Mouse (Mus musculus) urinary bladder, postnatal 4 days (tissue): ENCODE measurements at regions not wholly inside any gene's neighbourhood (a gene's known extent, or its start where the extent isn't known, plus 50 kb on each side); places are given as distances from the start of the nearest gene placed in this dataset.
A peak's percentile ranks its signal among the peaks of the same experiment; 100 is the strongest.

Source experiments
- DNase-seq, 2 experiments: peaks; one replicate each; pipeline ENCODE4 v3.0.0; 2021 to 2022; ENCODE audit warnings: low spot score in 2 of 2

DNA sequence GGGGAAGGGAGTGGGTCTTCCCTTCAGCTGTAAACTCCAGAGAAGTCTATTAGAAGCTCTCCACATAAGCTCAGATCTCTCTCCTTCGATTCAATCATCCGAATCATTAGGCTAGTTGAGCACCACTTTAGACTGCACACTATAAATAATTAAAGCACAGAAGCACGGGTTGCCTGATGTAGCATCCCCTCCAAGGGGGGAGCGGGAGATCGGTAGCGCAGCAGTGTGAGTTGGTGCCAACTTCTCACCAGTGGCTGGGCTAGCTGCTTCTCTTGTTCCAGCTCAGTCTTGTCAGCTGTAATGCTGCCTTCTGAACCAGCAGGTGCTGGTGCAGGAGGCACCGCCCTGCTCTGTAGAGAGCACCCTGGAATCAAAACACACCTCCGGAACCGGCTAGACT is 78.6 kb downstream of the A830031A19Rik start:
- DNase-seq: no peak

GRCm38 (mm10) chr11:23994160-23994559 is 80.7 kb downstream of the A830031A19Rik start:
- DNase-seq: no peak

- no peak for DNase-seq
These were observed 87.1 kb downstream of the A830031A19Rik start for GRCm38 (mm10) chr11:23987532-23988450.

- no peak for DNase-seq
These were observed 89.6 kb downstream of the A830031A19Rik start for GRCm38 (mm10) chr11:23985231-23985630.

- DNase-seq: peak; percentile 36 to 64
These were observed 84.3 kb upstream of the Papolg start for GRCm38 (mm10) chr11:23979332-23979731.

- DNase-seq: no peak
These were observed 83.2 kb upstream of the Papolg start for GRCm38 (mm10) chr11:23978300-23978699.

DNA sequence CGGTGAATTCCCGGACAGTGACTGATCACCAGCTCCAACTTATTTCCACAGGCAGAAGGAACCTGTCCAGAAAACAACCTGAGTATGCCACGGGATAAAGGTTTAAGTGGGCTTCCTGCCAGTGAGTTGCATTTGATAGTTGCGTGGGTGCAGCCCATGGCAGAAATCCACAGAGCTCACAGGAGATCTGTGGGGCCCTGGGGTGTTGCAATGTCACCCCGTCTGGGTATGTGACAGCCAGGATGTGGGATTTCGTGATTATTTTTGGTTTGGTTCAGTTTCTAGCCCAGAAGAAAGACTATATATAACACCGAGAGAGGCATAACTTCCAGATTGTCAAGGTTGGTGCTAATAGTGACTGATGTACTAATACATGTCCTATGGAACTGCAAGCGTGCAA is 82.0 kb upstream of the Papolg start:
- no peak for DNase-seq

DNA sequence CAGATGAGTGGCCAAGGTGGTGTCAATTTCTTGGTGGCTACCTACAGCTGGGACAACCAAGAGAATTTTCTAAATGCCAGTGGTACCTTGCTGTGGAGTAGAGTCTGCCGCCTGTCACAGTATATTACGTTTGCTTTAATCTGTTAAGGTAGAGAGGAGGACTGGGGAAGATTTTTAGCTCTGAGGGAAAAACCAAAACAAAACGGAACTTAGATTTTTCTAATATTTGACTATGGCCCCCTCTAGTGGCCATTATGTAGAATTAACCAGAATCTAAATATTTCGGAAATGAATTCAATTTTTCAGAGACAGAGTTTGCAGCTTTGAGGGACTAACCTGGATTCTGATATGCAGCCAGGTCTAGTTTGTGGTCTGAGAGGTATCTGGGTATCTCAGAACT is 59.3 kb upstream of the Papolg start:
- no peak for DNase-seq

GRCm38 (mm10) chr11:23945966-23946365 is 50.9 kb upstream of the Papolg start:
- DNase-seq: no peak
